In genomic region chr15:88827991-88828799, GRCm38 (mm10) we compare ENCODE assay signal across 7 mouse cellular contexts. TPM values are rescaled to one million over a fixed set of nuclear protein-coding genes. Genes with fewer than 3 reads are reported as not detected.
DNase-seq lines count a peak whose midpoint lies in the region; ATAC-seq lines count a peak whose summit lies in the region.

No protein-coding gene starts in this region.

- ATAC-seq in cerebellum, adult (ENCODE audit: insufficient number of reproducible peaks, low FRiP score, low TSS enrichment) = peak; percentile 82
- ATAC-seq in forebrain, embryonic 15.5 days (replicated peaks) = peak; percentile 29; the same call in 1 of the 2 replicates

- WGBS in forebrain, embryonic 15.5 days = 25% methylated on average over 9 of the region's 9 CpGs

- no peak overlapping the region for H3K9ac ChIP-seq in forebrain, embryonic 15.5 days (replicated peaks)

- no peak overlapping the region for H3K4me2 ChIP-seq in forebrain, embryonic 15.5 days (replicated peaks)

- H3K9me3 ChIP-seq in forebrain, embryonic 15.5 days = no peaks in the 10 kb centered on the region
- no peaks in the 10 kb centered on the region for H3K9me3 ChIP-seq in megakaryocyte, embryonic 14.5 days

- H3K27me3 ChIP-seq in forebrain, embryonic 15.5 days = no peaks in the 10 kb centered on the region
- peaks cover 37% of the 10 kb centered on the region for H3K27me3 ChIP-seq in megakaryocyte, embryonic 14.5 days (replicated peaks)

- H3K4me3 ChIP-seq in forebrain, embryonic 15.5 days = no peak overlapping the region
- peak overlapping the region; percentile 40 for H3K4me3 ChIP-seq in megakaryocyte, embryonic 14.5 days (replicated peaks)

- 0 out of 2 replicates have a peak, but pooled peaks cover 4% of the 10 kb centered on the region for H3K4me1 ChIP-seq in forebrain, embryonic 15.5 days
- H3K4me1 ChIP-seq in megakaryocyte, embryonic 14.5 days = peaks cover 16% of the 10 kb centered on the region

- peak; percentile 76 for DNase-seq in MN1 (ENCODE audit: low spot score)
- DNase-seq in heart, postnatal 4 days = peak; percentile 82
- peak; percentile 69 to 70 for DNase-seq in layer of hippocampus, postnatal 10 days (ENCODE audit: low spot score in 2 of 2)
- peak; percentile 47 for DNase-seq in spleen, adult 12 weeks (ENCODE audit: low spot score)

- peaks cover 26% of the 10 kb centered on the region for H3K36me3 ChIP-seq in forebrain, embryonic 15.5 days
- H3K36me3 ChIP-seq in megakaryocyte, embryonic 14.5 days (replicated peaks; ENCODE audit: low read length) = peaks cover 49% of the 10 kb centered on the region

- H3K27ac ChIP-seq in forebrain, embryonic 15.5 days (replicated peaks) = no peak overlapping the region

RNA-seq across cellular contexts. Expression of gene Creld2, which starts 8.7 kb away (rescaled TPM):
- polyA plus RNA-seq in forebrain, embryonic 15.5 days (2015; fragmentation: Nextera tagmentation; extraction: Ambion mirVana) = 58.5 and 59.5 TPM in 2 replicates
- total RNA-seq in heart, postnatal 4 days (2021) = 10 to 100 TPM; 20.2 to 25.7 TPM
- 10 to 100 TPM; 19.8 to 20.5 TPM for total RNA-seq in layer of hippocampus, postnatal 10 days (2021)
- 18.5 and 51.3 TPM in 2 replicates for polyA plus RNA-seq in megakaryocyte, embryonic 14.5 days (2012; ENCODE audit: insufficient read depth, low replicate concordance)

RNA-seq across cellular contexts. Expression of gene Alg12, which starts 9.1 kb away (rescaled TPM):
- 7.8 and 8.5 TPM in 2 replicates for polyA plus RNA-seq in forebrain, embryonic 15.5 days (2015; fragmentation: Nextera tagmentation; extraction: Ambion mirVana)
- total RNA-seq in heart, postnatal 4 days (2021) = 1 to 10 TPM; 6.6 to 9.0 TPM
- 10 to 100 TPM in 1 of 2 experiments, 1 to 10 TPM in 1; 9.8 to 10.3 TPM for total RNA-seq in layer of hippocampus, postnatal 10 days (2021)
- 1.6 and 6.8 TPM in 2 replicates for polyA plus RNA-seq in megakaryocyte, embryonic 14.5 days (2012; ENCODE audit: insufficient read depth, low replicate concordance)

RNA-seq across cellular contexts. Expression of gene Pim3, which starts 33.8 kb away (rescaled TPM):
- polyA plus RNA-seq in forebrain, embryonic 15.5 days (2015; fragmentation: Nextera tagmentation; extraction: Ambion mirVana) = 69.1 and 70.7 TPM in 2 replicates
- 10 to 100 TPM; 36.8 to 40.2 TPM for total RNA-seq in heart, postnatal 4 days (2021)
- 10 to 100 TPM; 35.7 to 39.5 TPM for total RNA-seq in layer of hippocampus, postnatal 10 days (2021)
- polyA plus RNA-seq in megakaryocyte, embryonic 14.5 days (2012; ENCODE audit: insufficient read depth, low replicate concordance) = 14.1 and 18.1 TPM in 2 replicates
